Mouse (Mus musculus): ENCODE results near the gene Zc3h7b. TPM values are rescaled to one million over a fixed set of nuclear protein-coding genes. Genes with fewer than 3 reads are reported as not detected.
A peak's percentile ranks its signal among the peaks of the same experiment; 100 is the strongest.

The Zc3h7b gene
- polyA plus RNA-seq, 1 experiment from 2014 or later = 43.4 TPM

GRCm38 (mm10) chr15:81812696-81813631 is 68.1 kb downstream of the Zc3h7b start:
- peaks cover 34% of the 10 kb centered on the region for H3K36me3 ChIP-seq (replicated peaks)
- no peaks in the 10 kb centered on the region for H3K9me3 ChIP-seq
- 78% methylated on average over 7 of the region's 7 CpGs for WGBS
- no peak for DNase-seq (ENCODE audit: extremely low spot score, low spot score)
- peak overlapping the region; percentile 90; the same call in 1 of the 2 replicates for H3K27ac ChIP-seq
- peak overlapping the region; percentile 76; the same call in 1 of the 2 replicates for H3K4me3 ChIP-seq
- peaks cover 8% of the 10 kb centered on the region; the same call in 1 of the 2 replicates for H3K27me3 ChIP-seq (ENCODE audit: poor library complexity, severe bottlenecking)
- peaks cover 60% of the 10 kb centered on the region for H3K4me1 ChIP-seq

GRCm38 (mm10) chr15:81813986-81814705 is 69.3 kb downstream of the Zc3h7b start:
- Histone ChIP-seq H3K36me3 (replicated peaks) (peaks cover 44% of the 10 kb centered on the region), H3K27ac (peak overlapping the region; percentile 16; the same call in 1 of the 2 replicates), H3K4me3 (no peak overlapping the region), H3K9me3 (no peaks in the 10 kb centered on the region), H3K27me3 (ENCODE audit: poor library complexity, severe bottlenecking) (peaks cover 1% of the 10 kb centered on the region; the same call in 1 of the 2 replicates), H3K4me1 (peaks cover 55% of the 10 kb centered on the region)
- WGBS = 62% methylated on average over 5 of the region's 5 CpGs
- no peak for DNase-seq (ENCODE audit: extremely low spot score, low spot score)

- Histone ChIP-seq H3K36me3 (replicated peaks) (peaks cover 51% of the 10 kb centered on the region), H3K9me3 (no peaks in the 10 kb centered on the region), H3K4me1 (peaks cover 48% of the 10 kb centered on the region), H3K27me3 (ENCODE audit: poor library complexity, severe bottlenecking) (no peaks in the 10 kb centered on the region), H3K4me3 (no peak overlapping the region), H3K27ac (peak overlapping the region; percentile 16; the same call in 1 of the 2 replicates)
- 91% methylated on average over 12 of the region's 12 CpGs for WGBS
- no peak for DNase-seq (ENCODE audit: extremely low spot score, low spot score)
Measured at GRCm38 (mm10) chr15:81814716-81815370, 70.0 kb downstream of the Zc3h7b start.

- Histone ChIP-seq H3K9me3 (no peaks in the 10 kb centered on the region), H3K4me3 (no peak overlapping the region), H3K4me1 (peaks cover 15% of the 10 kb centered on the region), H3K27ac (no peak overlapping the region), H3K27me3 (ENCODE audit: poor library complexity, severe bottlenecking) (no peaks in the 10 kb centered on the region), H3K36me3 (replicated peaks) (peaks cover 84% of the 10 kb centered on the region)
- WGBS = 86% methylated on average over 3 of the region's 3 CpGs
- no peak for DNase-seq (ENCODE audit: extremely low spot score, low spot score)
Measured at GRCm38 (mm10) chr15:81818404-81818803, 73.5 kb downstream of the Zc3h7b start.

- Histone ChIP-seq H3K9me3 (no peaks in the 10 kb centered on the region), H3K4me1 (no peaks in the 10 kb centered on the region), H3K27me3 (ENCODE audit: poor library complexity, severe bottlenecking) (no peaks in the 10 kb centered on the region), H3K27ac (no peak overlapping the region), H3K36me3 (replicated peaks) (peaks cover 94% of the 10 kb centered on the region), H3K4me3 (no peak overlapping the region)
- WGBS = 87% methylated on average over 3 of the region's 3 CpGs
- DNase-seq (ENCODE audit: extremely low spot score, low spot score) = no peak
Measured at GRCm38 (mm10) chr15:81822631-81823030, 77.8 kb downstream of the Zc3h7b start.

GRCm38 (mm10) chr15:81824832-81825231 is 80.0 kb downstream of the Zc3h7b start:
- Histone ChIP-seq H3K27me3 (ENCODE audit: poor library complexity, severe bottlenecking) (no peaks in the 10 kb centered on the region), H3K9me3 (no peaks in the 10 kb centered on the region), H3K36me3 (replicated peaks) (peaks cover 75% of the 10 kb centered on the region), H3K4me3 (no peak overlapping the region), H3K4me1 (no peaks in the 10 kb centered on the region), H3K27ac (no peak overlapping the region)
- no peak for DNase-seq (ENCODE audit: extremely low spot score, low spot score)
- 80% methylated on average over 3 of the region's 3 CpGs for WGBS

- H3K4me3 ChIP-seq = no peak overlapping the region
- 90% methylated on average over 7 of the region's 7 CpGs for whole genome bisulfite sequencing
- DNase-seq (ENCODE audit: extremely low spot score, low spot score) = no peak
- peaks cover 40% of the 10 kb centered on the region for H3K36me3 ChIP-seq (replicated peaks)
- no peak overlapping the region for H3K27ac ChIP-seq
- H3K9me3 ChIP-seq = no peaks in the 10 kb centered on the region
- no peaks in the 10 kb centered on the region for H3K27me3 ChIP-seq (ENCODE audit: poor library complexity, severe bottlenecking)
- H3K4me1 ChIP-seq = peaks cover 8% of the 10 kb centered on the region
Measured at GRCm38 (mm10) chr15:81828426-81829207, 83.8 kb downstream of the Zc3h7b start.

GRCm38 (mm10) chr15:81829208-81829580 is 84.3 kb downstream of the Zc3h7b start:
- WGBS = 87% methylated on average over 2 of the region's 2 CpGs
- H3K4me1 ChIP-seq = peaks cover 13% of the 10 kb centered on the region
- peaks cover 5% of the 10 kb centered on the region; the same call in 1 of the 2 replicates for H3K27me3 ChIP-seq (ENCODE audit: poor library complexity, severe bottlenecking)
- no peak overlapping the region for H3K27ac ChIP-seq
- H3K9me3 ChIP-seq = no peaks in the 10 kb centered on the region
- peaks cover 34% of the 10 kb centered on the region for H3K36me3 ChIP-seq (replicated peaks)
- no peak for DNase-seq (ENCODE audit: extremely low spot score, low spot score)
- no peak overlapping the region for H3K4me3 ChIP-seq

- 86% methylated on average over 4 of the region's 4 CpGs for WGBS
- H3K9me3 ChIP-seq = no peaks in the 10 kb centered on the region
- peaks cover 26% of the 10 kb centered on the region for H3K4me1 ChIP-seq
- DNase-seq (ENCODE audit: extremely low spot score, low spot score) = no peak
- H3K4me3 ChIP-seq = no peak overlapping the region
- H3K27ac ChIP-seq = no peak overlapping the region
- H3K36me3 ChIP-seq (replicated peaks) = peaks cover 21% of the 10 kb centered on the region
- H3K27me3 ChIP-seq (ENCODE audit: poor library complexity, severe bottlenecking) = peaks cover 19% of the 10 kb centered on the region
Measured at GRCm38 (mm10) chr15:81830530-81830929, 85.7 kb downstream of the Zc3h7b start.

GRCm38 (mm10) chr15:81831136-81831825 is 86.4 kb downstream of the Zc3h7b start:
- peak overlapping the region; percentile 21; the same call in 1 of the 2 replicates for H3K4me3 ChIP-seq
- peak overlapping the region; percentile 62 for H3K27ac ChIP-seq

GRCm38 (mm10) chr15:81832219-81832618 is 87.4 kb downstream of the Zc3h7b start:
- H3K36me3 ChIP-seq (replicated peaks) = peaks cover 5% of the 10 kb centered on the region
- 94% methylated on average over 3 of the region's 3 CpGs for WGBS
- no peak overlapping the region for H3K4me3 ChIP-seq
- H3K27ac ChIP-seq = no peak overlapping the region
- no peak for DNase-seq (ENCODE audit: extremely low spot score, low spot score)
- H3K4me1 ChIP-seq = peaks cover 43% of the 10 kb centered on the region
- no peaks in the 10 kb centered on the region for H3K9me3 ChIP-seq
- H3K27me3 ChIP-seq (ENCODE audit: poor library complexity, severe bottlenecking) = peaks cover 35% of the 10 kb centered on the region

More at GRCm38 (mm10) chr15:81831136-81831825, 86.4 kb downstream of the Zc3h7b start:
- DNase-seq (ENCODE audit: extremely low spot score, low spot score) = peak; percentile 91
- Histone ChIP-seq H3K9me3 (no peaks in the 10 kb centered on the region), H3K4me1 (peaks cover 33% of the 10 kb centered on the region), H3K27me3 (ENCODE audit: poor library complexity, severe bottlenecking) (peaks cover 26% of the 10 kb centered on the region), H3K36me3 (replicated peaks) (peaks cover 13% of the 10 kb centered on the region)
- 18% methylated on average over 24 of the region's 24 CpGs for WGBS

All from forebrain, embryonic 10.5 days (tissue).